Mouse (Mus musculus) limb, embryonic 14.5 days (tissue): ENCODE results near the gene Fbxo4. TPM values are rescaled to one million over a fixed set of nuclear protein-coding genes. Genes with fewer than 3 reads are reported as not detected.

Source experiments
- ATAC-seq: fragments of 200-750 bp; cut with Nextera tagmentation; 2 replicates; pipeline ENCODE4 v1.8.0; 2017; ENCODE audit warnings: low read depth, moderate number of reproducible peaks, moderate TSS enrichment; ENCODE audit not compliant: low FRiP score
- DNase-seq: peaks from one replicate; pipeline ENCODE4 v3.0.0-alpha.2; 2015; ENCODE audit warnings: low spot score
- H3K27ac ChIP-seq: fragments of 300-500 bp; sonication (generic); replicated peaks from 2 replicates; pipeline ENCODE4 v1.5.1; 2014; ENCODE audit warnings: low read depth, mild to moderate bottlenecking, low read length, moderate library complexity, mixed read lengths
- H3K27me3 ChIP-seq: fragments of 300-500 bp; sonication (generic); 2 replicates; pipeline ENCODE4 v1.6.1; 2014; ENCODE audit warnings: low read length, mixed read lengths; ENCODE audit not compliant: control insufficient read depth, insufficient read depth
- H3K36me3 ChIP-seq: fragments of 300-500 bp; sonication (generic); 2 replicates; pipeline ENCODE4 v1.6.1; 2014; ENCODE audit warnings: mild to moderate bottlenecking, low read length, moderate library complexity, mixed read lengths; ENCODE audit not compliant: control insufficient read depth, insufficient read depth
- H3K4me1 ChIP-seq: fragments of 300-500 bp; sonication (generic); 2 replicates; pipeline ENCODE4 v1.6.1; 2014; ENCODE audit warnings: antibody characterized with exemption, low read length, mixed read lengths; ENCODE audit not compliant: control insufficient read depth, insufficient read depth
- H3K4me2 ChIP-seq: fragments of 300-500 bp; sonication (generic); replicated peaks from 2 replicates; pipeline ENCODE4 v1.6.1; 2014; ENCODE audit warnings: low read depth, mild to moderate bottlenecking, low read length, moderate library complexity; ENCODE audit not compliant: severe bottlenecking
- H3K4me3 ChIP-seq: fragments of 300-500 bp; sonication (generic); replicated peaks from 2 replicates; pipeline ENCODE4 v1.5.1; 2014; ENCODE audit warnings: low read length
- H3K9ac ChIP-seq: fragments of 300-500 bp; sonication (generic); 2 replicates; pipeline ENCODE4 v1.6.1; 2014; ENCODE audit warnings: mild to moderate bottlenecking, low read depth, low read length, moderate library complexity; ENCODE audit not compliant: severe bottlenecking
- H3K9me3 ChIP-seq: fragments of 300-500 bp; sonication (generic); 2 replicates; pipeline ENCODE4 v1.6.1; 2016; ENCODE audit warnings: low read length; ENCODE audit not compliant: control insufficient read depth
- POLR2A ChIP-seq: fragments of 200-500 bp; IDR thresholded peaks from 2 replicates; pipeline ENCODE4 v1.8.0; 2012; ENCODE audit warnings: inconsistent platforms, mild to moderate bottlenecking, moderate library complexity, borderline replicate concordance; ENCODE audit not compliant: insufficient read depth, insufficient read length; ENCODE audit errors: extremely low read depth
- WGBS: fragments of 180-500 bp; shearing (Covaris S2); extraction: QIAGEN DNeasy Blood & Tissue Kit; methylation state at CpG from one replicate; pipeline ENCODE4 v1.1.7; 2014; 5-methylcytosine and 5-hydroxymethylcytosine counted together
- polyA plus RNA-seq, 2 experiments: library from polyadenylated mRNA; depleted of rRNA in 1 of 2; stranded (reverse) in 1 of 2; unstranded in 1 of 2; fragments of >200 nt; fragmentation: Nextera tagmentation in 1 of 2; extraction: Ambion mirVana in 1 of 2; gene quantifications; 2 replicates each; pipeline versions ENCODE4 v1.2.1 to v1.2.3; 2012 to 2014

Fbxo4 gene
- polyA plus RNA-seq, 2 experiments, result 11.2 to 13.0 TPM

- no peak overlapping the region for H3K9ac ChIP-seq
- TF ChIP-seq POLR2A, result no peak
- no peak for ATAC-seq
- WGBS, result 24% methylated on average over 4 of the region's 4 CpGs
- no peak overlapping the region for H3K27ac ChIP-seq
- no peaks in the 10 kb centered on the region for H3K36me3 ChIP-seq
- no peak overlapping the region for H3K4me3 ChIP-seq
- no peaks in the 10 kb centered on the region for H3K4me1 ChIP-seq
- DNase-seq, result peak; percentile 67
- H3K9me3 ChIP-seq, result no peaks in the 10 kb centered on the region
- H3K27me3 ChIP-seq, result no peaks in the 10 kb centered on the region
- no peak overlapping the region for H3K4me2 ChIP-seq
Measured at GRCm38 (mm10) chr15:3957982-3958381, 21.4 kb downstream of the Fbxo4 start.

GRCm38 (mm10) chr15:3954971-3955370 is 24.4 kb downstream of the Fbxo4 start:
- no peak overlapping the region for H3K9ac ChIP-seq
- no peak overlapping the region for H3K4me2 ChIP-seq
- no peaks in the 10 kb centered on the region for H3K36me3 ChIP-seq
- no peaks in the 10 kb centered on the region for H3K27me3 ChIP-seq
- H3K4me1 ChIP-seq, result no peaks in the 10 kb centered on the region
- 71% methylated on average over 2 of the region's 2 CpGs for WGBS
- DNase-seq, result no peak
- H3K27ac ChIP-seq, result no peak overlapping the region
- no peaks in the 10 kb centered on the region for H3K9me3 ChIP-seq
- ATAC-seq, result no peak
- no peak for TF ChIP-seq POLR2A
- H3K4me3 ChIP-seq, result no peak overlapping the region

GRCm38 (mm10) chr15:3938132-3938531 is 41.2 kb downstream of the Fbxo4 start:
- no peak overlapping the region for H3K9ac ChIP-seq
- DNase-seq (no peak), ATAC-seq (no peak)
- no peak overlapping the region for H3K27ac ChIP-seq
- no peaks in the 10 kb centered on the region for H3K9me3 ChIP-seq
- 94% methylated on average over 2 of the region's 2 CpGs for WGBS
- H3K36me3 ChIP-seq, result no peaks in the 10 kb centered on the region
- H3K4me3 ChIP-seq, result no peak overlapping the region
- no peak overlapping the region for H3K4me2 ChIP-seq
- no peak for TF ChIP-seq POLR2A
- no peaks in the 10 kb centered on the region for H3K4me1 ChIP-seq
- H3K27me3 ChIP-seq, result no peaks in the 10 kb centered on the region

- no peak for DNase-seq
- ATAC-seq, result no peak
- Histone ChIP-seq H3K9ac (no peak overlapping the region), H3K27ac (no peak overlapping the region), H3K36me3 (no peaks in the 10 kb centered on the region), H3K4me2 (no peak overlapping the region), H3K4me3 (no peak overlapping the region), H3K9me3 (no peaks in the 10 kb centered on the region), H3K27me3 (no peaks in the 10 kb centered on the region), H3K4me1 (no peaks in the 10 kb centered on the region)
- no peak for TF ChIP-seq POLR2A
- 92% methylated on average over 3 of the region's 3 CpGs for whole genome bisulfite sequencing
Measured at GRCm38 (mm10) chr15:3936056-3936455, 43.3 kb downstream of the Fbxo4 start.

GRCm38 (mm10) chr15:3933466-3933865 is 45.9 kb downstream of the Fbxo4 start:
- H3K4me3 ChIP-seq, result no peak overlapping the region
- no peak for DNase-seq
- H3K4me2 ChIP-seq, result no peak overlapping the region
- no peak overlapping the region for H3K9ac ChIP-seq
- no peaks in the 10 kb centered on the region for H3K4me1 ChIP-seq
- H3K27me3 ChIP-seq, result no peaks in the 10 kb centered on the region
- H3K27ac ChIP-seq, result no peak overlapping the region
- 75% methylated on average over 4 of the region's 4 CpGs for WGBS
- TF ChIP-seq POLR2A, result no peak
- H3K9me3 ChIP-seq, result no peaks in the 10 kb centered on the region
- no peaks in the 10 kb centered on the region for H3K36me3 ChIP-seq
- no peak for ATAC-seq

GRCm38 (mm10) chr15:3931931-3932330 is 47.4 kb downstream of the Fbxo4 start:
- Histone ChIP-seq H3K27me3 (no peaks in the 10 kb centered on the region), H3K27ac (no peak overlapping the region), H3K9me3 (no peaks in the 10 kb centered on the region), H3K4me3 (no peak overlapping the region), H3K36me3 (no peaks in the 10 kb centered on the region), H3K4me2 (no peak overlapping the region), H3K4me1 (no peaks in the 10 kb centered on the region), H3K9ac (no peak overlapping the region)
- WGBS, result 86% methylated on average over 1 of the region's 1 CpGs
- DNase-seq, result no peak
- TF ChIP-seq POLR2A, result no peak
- ATAC-seq, result no peak

Other genes with a start within 250 kb of the Fbxo4 start
- 59.9 and 81.1 TPM in 2 replicates for gene AW549877, start 16.2 kb upstream of the Fbxo4 start, polyA plus RNA-seq (2012; rRNA removed)
- 46.3 and 47.0 TPM in 2 replicates for gene AW549877, start 16.2 kb upstream of the Fbxo4 start, polyA plus RNA-seq (2014; fragmentation: Nextera tagmentation; extraction: Ambion mirVana)
- gene Oxct1, start 46.8 kb upstream of the Fbxo4 start, polyA plus RNA-seq (2012; rRNA removed), result 58.6 and 75.4 TPM in 2 replicates
- gene Oxct1, start 46.8 kb upstream of the Fbxo4 start, polyA plus RNA-seq (2014; fragmentation: Nextera tagmentation; extraction: Ambion mirVana), result 252 and 255 TPM in 2 replicates